Mouse (Mus musculus) spleen, adult 12 weeks (tissue): ENCODE measurements around the gene Xxylt1.

Experiments
- DNase-seq: peaks from one replicate; pipeline ENCODE4 v3.0.0; 2022; ENCODE audit warnings: low spot score

The Xxylt1 gene

GRCm38 (mm10) chr16:30915611-30916220 lies 165.5 kb downstream of the Xxylt1 start:
- DNase-seq, result no peak
